Mouse (Mus musculus): ENCODE data around the gene Il22ra1. TPM values are rescaled to one million over a fixed set of nuclear protein-coding genes. Genes with fewer than 3 reads are reported as not detected.

The Il22ra1 gene
- polyA plus RNA-seq (2014; fragmentation: Illumina TruSeq; extraction: RNeasy Lipid Tissue Mini Kit (QIAGEN cat#74804); ENCODE audit: low read depth, low replicate concordance), result 0.32 TPM

DNA sequence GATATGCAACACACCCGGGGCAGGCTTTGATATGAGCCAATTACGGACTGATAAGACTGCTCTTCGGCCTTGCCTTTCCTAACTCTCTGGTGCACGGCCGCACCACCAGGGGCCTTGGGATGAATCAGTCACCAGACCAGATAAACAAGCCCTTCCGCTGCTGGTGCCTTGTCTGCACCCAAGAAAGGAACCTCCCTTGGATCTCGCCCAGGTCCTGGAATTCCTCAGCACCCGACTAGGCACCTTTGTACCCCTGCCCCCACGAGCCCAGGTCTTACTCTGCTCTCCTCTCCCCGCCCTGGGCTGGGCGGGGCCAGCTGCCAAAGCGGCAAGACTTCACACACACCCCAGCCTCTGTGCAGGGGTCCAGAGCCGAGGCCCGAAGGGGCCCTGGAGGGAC is at the start of gene Il22ra1:
Il22ra1 (plus strand) TSS at position 356 of the 400 bp plus-strand sequence.

GRCm38 (mm10) chr4:135685906-135686567 is 41.9 kb upstream of the Il22ra1 start, which contains the start of gene Ifnlr1:
Gene Ifnlr1 (plus strand): TSS chr4:135686287.

GRCm38 (mm10) chr4:135759356-135759976 is 31.5 kb downstream of the Il22ra1 start, which contains the start of gene Myom3:
Gene Myom3 (plus strand): TSS chr4:135759715.

Other genes starting within 250 kb of the Il22ra1 start
- gene Stpg1, start 233.4 kb upstream of the Il22ra1 start, polyA plus RNA-seq (2014; fragmentation: Illumina TruSeq; extraction: RNeasy Lipid Tissue Mini Kit (QIAGEN cat#74804); ENCODE audit: low read depth, low replicate concordance), result 0.40 TPM
- 6.9 TPM for gene Nipal3, start 233.1 kb upstream of the Il22ra1 start, polyA plus RNA-seq (2014; fragmentation: Illumina TruSeq; extraction: RNeasy Lipid Tissue Mini Kit (QIAGEN cat#74804); ENCODE audit: low read depth, low replicate concordance)
- not detected for gene Grhl3, start 154.5 kb upstream of the Il22ra1 start, polyA plus RNA-seq (2014; fragmentation: Illumina TruSeq; extraction: RNeasy Lipid Tissue Mini Kit (QIAGEN cat#74804); ENCODE audit: low read depth, low replicate concordance)
- gene Ifnlr1, start 41.9 kb upstream of the Il22ra1 start, polyA plus RNA-seq (2014; fragmentation: Illumina TruSeq; extraction: RNeasy Lipid Tissue Mini Kit (QIAGEN cat#74804); ENCODE audit: low read depth, low replicate concordance), result 0.69 TPM
- gene Myom3, start 31.5 kb downstream of the Il22ra1 start, polyA plus RNA-seq (2014; fragmentation: Illumina TruSeq; extraction: RNeasy Lipid Tissue Mini Kit (QIAGEN cat#74804); ENCODE audit: low read depth, low replicate concordance), result 0.16 TPM
- 166 TPM for gene Srsf10, start 127.6 kb downstream of the Il22ra1 start, polyA plus RNA-seq (2014; fragmentation: Illumina TruSeq; extraction: RNeasy Lipid Tissue Mini Kit (QIAGEN cat#74804); ENCODE audit: low read depth, low replicate concordance)
- 303 TPM for gene Pnrc2, start 145.7 kb downstream of the Il22ra1 start, polyA plus RNA-seq (2014; fragmentation: Illumina TruSeq; extraction: RNeasy Lipid Tissue Mini Kit (QIAGEN cat#74804); ENCODE audit: low read depth, low replicate concordance)
- 0.49 TPM for gene Cnr2, start 167.2 kb downstream of the Il22ra1 start, polyA plus RNA-seq (2014; fragmentation: Illumina TruSeq; extraction: RNeasy Lipid Tissue Mini Kit (QIAGEN cat#74804); ENCODE audit: low read depth, low replicate concordance)
- gene Fuca1, start 192.6 kb downstream of the Il22ra1 start, polyA plus RNA-seq (2014; fragmentation: Illumina TruSeq; extraction: RNeasy Lipid Tissue Mini Kit (QIAGEN cat#74804); ENCODE audit: low read depth, low replicate concordance), result 27.0 TPM
- gene Hmgcl, start 218.3 kb downstream of the Il22ra1 start, polyA plus RNA-seq (2014; fragmentation: Illumina TruSeq; extraction: RNeasy Lipid Tissue Mini Kit (QIAGEN cat#74804); ENCODE audit: low read depth, low replicate concordance), result 23.5 TPM
- not detected for gene Gale, start 235.6 kb downstream of the Il22ra1 start, polyA plus RNA-seq (2014; fragmentation: Illumina TruSeq; extraction: RNeasy Lipid Tissue Mini Kit (QIAGEN cat#74804); ENCODE audit: low read depth, low replicate concordance)
- 0.49 TPM for gene Lypla2, start 244.5 kb downstream of the Il22ra1 start, polyA plus RNA-seq (2014; fragmentation: Illumina TruSeq; extraction: RNeasy Lipid Tissue Mini Kit (QIAGEN cat#74804); ENCODE audit: low read depth, low replicate concordance)